Mouse (Mus musculus) B cell, adult 2 months (primary cell): ENCODE data around the gene Gm21680.
"Not testable (repeated sequence)": the region's sequence is repeated elsewhere in the genome, so short reads cannot be mapped to it uniquely, and the experiment has no call there.

ENCODE experiments used
- DNase-seq, 2 experiments: peaks; one replicate each; pipeline ENCODE4 v3.0.0; 2022

Gm21680 gene

GRCm38 (mm10) chr5:25972563-25972962, at the start of gene Gm21680:
Gene Gm21680, minus strand, starts transcription at chr5:25972663.
- not testable (repeated sequence) for DNase-seq

GRCm38 (mm10) chr5:26007697-26008096, 35.2 kb upstream of the Gm21680 start:
- DNase-seq, result not testable (repeated sequence)

GRCm38 (mm10) chr5:26006937-26007695, 34.7 kb upstream of the Gm21680 start:
- DNase-seq, result not testable (repeated sequence)

- not testable (repeated sequence) for DNase-seq
These were observed 32.2 kb upstream of the Gm21680 start, which contains the start of gene Gm1979 for GRCm38 (mm10) chr5:26004698-26005097. Gene Gm1979, minus strand, starts transcription at chr5:26004798.

GRCm38 (mm10) chr5:25988550-25988949, 16.1 kb upstream of the Gm21680 start, which contains the start of gene Gm21698:
Gene Gm21698, minus strand, starts transcription at chr5:25988650.
- not testable (repeated sequence) for DNase-seq

GRCm38 (mm10) chr5:25957050-25957449, 15.4 kb downstream of the Gm21680 start:
- DNase-seq, result not testable (repeated sequence)

- DNase-seq, result not testable (repeated sequence)
These were observed 15.9 kb downstream of the Gm21680 start for GRCm38 (mm10) chr5:25956611-25957010.

GRCm38 (mm10) chr5:25954317-25954716, 18.1 kb downstream of the Gm21680 start, which contains the start of gene Gm21671:
Gene Gm21671, minus strand, starts transcription at chr5:25954417.
- DNase-seq, result not testable (repeated sequence)

GRCm38 (mm10) chr5:25945391-25945790, 27.1 kb downstream of the Gm21680 start:
- DNase-seq, result not testable (repeated sequence)

- DNase-seq, result not testable (repeated sequence)
These were observed 30.2 kb downstream of the Gm21680 start, which contains the start of gene Gm21663 for GRCm38 (mm10) chr5:25942281-25942680. Gene Gm21663, minus strand, starts transcription at chr5:25942381.
